Mouse (Mus musculus): ENCODE data around the gene Ctsa. TPM values are rescaled to one million over a fixed set of nuclear protein-coding genes. Genes with fewer than 3 reads are reported as not detected.

Ctsa gene
- polyA plus RNA-seq, 1 experiment from 2014 or later: 1,652 TPM

DNA sequence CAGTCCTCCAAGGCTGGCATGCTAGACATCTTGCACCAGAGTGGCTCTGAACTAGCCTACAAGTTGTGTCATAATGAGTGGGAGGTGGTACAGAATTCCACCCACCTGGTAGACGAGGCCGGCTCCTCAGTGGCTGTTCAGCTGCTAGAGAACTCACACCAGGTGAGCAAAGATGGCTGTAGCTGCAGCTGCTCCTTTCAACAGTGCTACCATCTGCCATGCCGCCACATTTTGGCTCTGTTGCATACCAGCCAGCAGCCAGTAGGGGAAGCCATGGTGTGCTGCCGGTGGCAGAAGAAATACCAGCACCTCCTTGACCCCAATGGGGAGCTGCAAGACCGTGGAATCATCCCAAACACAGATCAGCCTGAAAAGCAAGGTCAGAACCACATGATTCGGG lies 11.6 kb upstream of the Ctsa start:
- Histone ChIP-seq H3K4me3 (ENCODE audit: inconsistent target) (no peak overlapping the region), H3K79me2 (ENCODE audit: inconsistent target) (peaks cover 17% of the 10 kb centered on the region; the same call in 1 of the 2 replicates), H3K27ac (no peak overlapping the region), H3K36me3 (ENCODE audit: inconsistent target) (peaks cover 20% of the 10 kb centered on the region)
- WGBS (ENCODE audit: missing documents): 84% methylated on average over 6 of the region's 6 CpGs

DNA sequence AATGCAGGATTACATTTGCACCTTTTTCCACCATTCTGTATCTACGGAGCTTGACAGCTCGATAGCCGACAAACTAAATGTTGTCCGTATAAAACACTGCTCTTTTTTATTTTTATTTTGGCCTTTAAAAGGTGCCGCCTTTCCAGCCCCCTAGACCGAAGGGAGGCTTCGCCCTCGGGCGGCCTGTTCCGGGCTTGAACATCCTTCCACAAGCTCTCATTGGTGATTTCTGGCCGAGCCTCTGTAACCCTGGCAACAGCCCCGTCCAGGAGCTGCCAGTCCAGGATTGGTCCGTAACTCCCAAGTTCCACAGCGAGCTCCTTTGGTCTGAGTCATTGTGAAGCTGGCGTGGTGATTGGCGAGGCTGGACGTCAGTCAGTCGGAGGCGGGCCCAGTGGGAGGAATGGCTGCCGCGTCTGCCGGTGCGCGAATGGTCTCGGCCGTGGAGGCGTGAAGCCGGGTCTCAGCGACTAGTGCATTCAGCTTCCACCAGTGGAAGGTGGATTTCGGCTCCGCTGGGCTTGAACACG lies 10.0 kb upstream of the Ctsa start, which contains the start of gene Zswim1:
Gene Zswim1 (plus strand): TSS at position 51 of the 530 bp plus-strand sequence.
- H3K27ac ChIP-seq: peak within 1 kb of the TSS; percentile 49
- 1% methylated on average over 31 of the region's 32 CpGs for WGBS (ENCODE audit: missing documents)
- H3K4me3 ChIP-seq (ENCODE audit: inconsistent target): peak within 1 kb of the TSS; percentile 88
- H3K79me2 ChIP-seq (ENCODE audit: inconsistent target): peaks cover 17% of the 10 kb centered on the region; the same call in 1 of the 2 replicates
- peaks cover 36% of the 10 kb centered on the region for H3K36me3 ChIP-seq (ENCODE audit: inconsistent target)

DNA sequence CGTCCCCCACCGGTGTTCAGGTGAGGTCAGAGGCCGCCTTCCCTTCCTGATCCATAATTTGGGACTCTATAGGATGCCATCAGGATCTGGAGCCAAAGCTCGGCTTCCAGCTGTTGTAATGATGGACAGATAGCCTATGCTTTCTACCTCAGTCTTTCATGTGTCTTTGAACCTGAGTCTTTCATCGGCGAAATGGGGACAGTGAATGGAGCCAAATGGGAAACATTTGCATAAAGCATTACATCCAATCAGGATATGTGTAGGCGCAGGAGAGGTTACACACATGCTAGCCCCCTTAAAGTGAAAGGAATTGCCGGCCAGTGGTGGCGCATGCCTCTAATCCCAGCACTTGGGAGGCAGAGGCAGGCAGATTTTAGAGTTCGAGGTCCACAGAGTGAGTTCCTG lies 9.5 kb upstream of the Ctsa start:
- Histone ChIP-seq H3K36me3 (ENCODE audit: inconsistent target) (peaks cover 41% of the 10 kb centered on the region), H3K4me3 (ENCODE audit: inconsistent target) (peak overlapping the region; percentile 88), H3K27ac (peak overlapping the region; percentile 49), H3K79me2 (ENCODE audit: inconsistent target) (peaks cover 17% of the 10 kb centered on the region; the same call in 1 of the 2 replicates)
- WGBS (ENCODE audit: missing documents): 2% methylated on average over 10 of the region's 10 CpGs

DNA sequence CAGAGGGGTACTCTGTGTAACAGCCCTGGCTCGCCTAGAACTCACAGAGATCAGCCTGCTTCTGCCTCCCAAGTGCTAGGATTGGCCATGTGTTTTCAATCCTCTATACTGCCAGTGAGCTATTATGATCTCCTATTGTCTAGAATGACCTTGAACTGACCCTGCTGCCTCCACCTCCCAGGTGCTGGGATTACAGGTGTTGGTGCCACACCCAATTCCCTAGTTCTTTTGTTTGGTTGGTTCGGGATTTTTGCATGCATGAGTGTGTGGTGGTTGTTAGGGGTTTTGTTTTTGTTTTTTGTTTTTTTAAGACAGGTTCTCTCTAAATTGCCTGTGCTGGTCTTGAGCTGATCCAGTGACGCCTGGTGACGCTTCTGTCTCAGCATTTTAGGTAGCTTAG lies 8.7 kb upstream of the Ctsa start:
- peaks cover 17% of the 10 kb centered on the region; the same call in 1 of the 2 replicates for H3K79me2 ChIP-seq (ENCODE audit: inconsistent target)
- H3K36me3 ChIP-seq (ENCODE audit: inconsistent target): peaks cover 45% of the 10 kb centered on the region
- H3K4me3 ChIP-seq (ENCODE audit: inconsistent target): no peak overlapping the region; the same call in 1 of the 2 replicates
- no peak overlapping the region for H3K27ac ChIP-seq
- WGBS (ENCODE audit: missing documents): 97% methylated on average over 4 of the region's 4 CpGs

DNA sequence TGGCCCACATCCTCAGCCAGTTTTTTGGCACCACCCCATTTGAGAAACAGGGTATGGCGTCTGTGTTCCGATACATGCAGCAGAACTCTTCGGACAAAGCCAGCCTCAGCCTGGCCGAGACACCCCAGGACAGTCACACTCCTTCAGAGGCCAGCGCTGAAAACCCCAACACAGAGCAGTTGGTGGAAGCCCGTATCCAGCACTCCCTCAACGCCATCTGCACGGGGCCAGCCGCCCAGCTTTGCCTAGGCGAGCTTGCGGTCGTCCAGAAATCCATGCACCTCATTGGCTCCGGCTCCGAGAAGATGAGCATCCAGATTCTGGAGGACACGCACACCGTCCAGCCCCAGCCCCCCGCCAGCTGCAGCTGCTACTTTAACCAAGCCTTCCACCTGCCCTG lies 7.2 kb upstream of the Ctsa start:
- Histone ChIP-seq H3K27ac (no peak overlapping the region), H3K36me3 (ENCODE audit: inconsistent target) (peaks cover 37% of the 10 kb centered on the region), H3K4me3 (ENCODE audit: inconsistent target) (no peak overlapping the region), H3K79me2 (ENCODE audit: inconsistent target) (peaks cover 17% of the 10 kb centered on the region; the same call in 1 of the 2 replicates)
- 96% methylated on average over 17 of the region's 17 CpGs for WGBS (ENCODE audit: missing documents)

DNA sequence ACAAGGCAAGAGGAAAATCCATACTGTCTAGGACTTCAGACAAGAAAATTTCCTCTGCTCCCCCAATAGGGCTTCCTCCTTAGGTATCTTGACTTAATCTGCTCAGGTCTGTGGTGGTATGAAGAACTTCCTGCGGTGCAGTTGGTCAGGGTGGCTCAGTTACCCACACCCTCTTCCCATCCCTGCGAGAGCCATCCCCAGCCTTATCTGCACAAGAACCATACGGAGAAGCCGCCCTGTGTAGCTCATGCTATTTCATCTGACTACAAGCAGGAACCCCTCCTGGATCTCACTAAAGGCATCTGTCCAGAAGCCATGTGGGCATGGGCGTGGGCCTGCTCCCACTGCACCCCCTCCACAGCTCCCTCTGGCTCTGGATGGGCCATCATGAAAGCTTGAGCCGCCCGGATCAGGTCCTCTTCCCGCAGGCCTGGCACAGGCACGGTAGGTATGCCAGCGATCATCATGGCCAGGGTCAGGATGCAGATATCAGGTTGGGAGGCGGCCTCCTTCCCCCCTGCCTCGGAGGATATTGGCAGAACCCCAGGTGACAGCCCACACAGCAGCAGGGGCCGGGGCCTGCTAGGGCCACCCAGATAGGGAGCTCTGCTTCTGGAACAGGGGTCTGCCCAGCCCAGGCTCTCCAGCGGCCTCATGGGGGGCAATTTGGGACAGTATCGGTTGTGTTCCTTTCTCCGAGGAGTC lies 5.4 kb upstream of the Ctsa start:
- H3K36me3 ChIP-seq (ENCODE audit: inconsistent target): peaks cover 35% of the 10 kb centered on the region
- H3K4me3 ChIP-seq (ENCODE audit: inconsistent target): no peak overlapping the region
- H3K79me2 ChIP-seq (ENCODE audit: inconsistent target): peaks cover 23% of the 10 kb centered on the region; the same call in 1 of the 2 replicates
- 94% methylated on average over 16 of the region's 16 CpGs for WGBS (ENCODE audit: missing documents)
- H3K27ac ChIP-seq: no peak overlapping the region

DNA sequence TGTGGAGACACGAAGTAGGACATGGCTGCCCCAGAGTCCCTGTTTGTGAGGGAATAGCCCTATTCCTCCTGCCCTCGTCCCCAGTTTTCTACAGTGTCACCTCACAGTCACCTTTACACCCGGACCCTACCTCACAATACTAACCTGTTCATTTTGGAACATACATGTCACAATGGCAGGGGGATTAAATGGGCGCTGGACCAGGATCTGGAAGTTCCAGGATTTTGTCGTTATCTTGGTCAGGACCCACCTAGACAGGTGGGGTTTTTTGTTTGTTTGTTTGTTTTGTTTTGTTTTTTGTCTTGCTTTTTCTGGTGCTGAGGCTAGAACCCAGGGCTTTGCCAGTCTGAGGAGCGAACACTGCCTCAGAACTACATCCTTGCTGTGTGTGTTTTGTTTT lies 4.2 kb upstream of the Ctsa start, which contains the start of gene Spata25:
Gene Spata25 (minus strand): TSS at position 101 of the 400 bp plus-strand sequence.
- Histone ChIP-seq H3K36me3 (ENCODE audit: inconsistent target) (peaks cover 35% of the 10 kb centered on the region), H3K27ac (no peak within 1 kb of the TSS)
- 98% methylated on average over 6 of the region's 6 CpGs for WGBS (ENCODE audit: missing documents)

DNA sequence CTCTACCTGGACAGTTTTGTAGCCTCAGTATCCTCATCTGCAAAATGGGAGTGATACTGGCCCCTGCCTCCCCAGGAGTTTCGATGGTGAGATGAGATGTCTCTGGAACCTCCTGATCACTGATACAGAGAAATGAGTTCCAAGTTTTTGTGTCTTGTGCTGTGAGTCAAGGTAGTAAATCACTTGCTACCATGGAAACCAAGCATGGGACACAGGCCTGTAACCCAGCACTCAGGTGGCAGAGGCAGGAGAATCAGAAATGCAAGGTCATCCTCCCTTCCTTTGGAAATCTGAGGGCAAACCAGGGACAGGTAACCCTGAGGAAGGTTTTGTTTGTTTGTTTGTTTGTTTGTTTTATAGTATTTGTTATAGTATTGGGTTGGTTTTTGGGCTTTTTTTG lies 3.6 kb upstream of the Ctsa start:
- Histone ChIP-seq H3K36me3 (ENCODE audit: inconsistent target) (peaks cover 35% of the 10 kb centered on the region), H3K4me3 (ENCODE audit: inconsistent target) (no peak overlapping the region), H3K27ac (no peak overlapping the region), H3K79me2 (ENCODE audit: inconsistent target) (peaks cover 29% of the 10 kb centered on the region)
- 78% methylated on average over 1 of the region's 1 CpGs for WGBS (ENCODE audit: missing documents)

More for the DNA sequence above, 4.2 kb upstream of the Ctsa start, which contains the start of gene Spata25:
- H3K79me2 ChIP-seq (ENCODE audit: inconsistent target): peaks cover 28% of the 10 kb centered on the region; the same call in 1 of the 2 replicates
- no peak within 1 kb of the TSS for H3K4me3 ChIP-seq (ENCODE audit: inconsistent target)

DNA sequence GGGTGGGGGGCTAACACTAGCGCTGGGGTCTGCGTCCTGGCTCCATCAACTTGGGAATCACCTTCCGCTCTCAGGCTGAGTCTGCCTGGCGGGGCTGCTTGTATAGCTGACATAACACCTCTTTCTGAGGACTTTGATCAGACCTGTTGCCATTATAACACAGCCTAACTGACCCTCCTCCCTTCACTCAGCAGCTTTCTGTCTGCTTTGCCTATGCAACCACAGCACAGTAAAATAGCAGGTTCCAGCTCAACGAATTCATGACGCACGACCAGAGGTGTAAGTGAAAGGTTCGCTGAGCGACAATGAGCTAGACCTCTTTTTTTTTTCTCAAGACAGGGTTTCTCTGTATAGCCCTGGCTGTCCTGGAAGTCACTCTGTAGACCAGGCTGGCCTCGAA lies 1.6 kb upstream of the Ctsa start:
- WGBS (ENCODE audit: missing documents): 98% methylated on average over 6 of the region's 10 CpGs
- Histone ChIP-seq H3K27ac (no peak overlapping the region), H3K4me3 (ENCODE audit: inconsistent target) (no peak overlapping the region)

DNA sequence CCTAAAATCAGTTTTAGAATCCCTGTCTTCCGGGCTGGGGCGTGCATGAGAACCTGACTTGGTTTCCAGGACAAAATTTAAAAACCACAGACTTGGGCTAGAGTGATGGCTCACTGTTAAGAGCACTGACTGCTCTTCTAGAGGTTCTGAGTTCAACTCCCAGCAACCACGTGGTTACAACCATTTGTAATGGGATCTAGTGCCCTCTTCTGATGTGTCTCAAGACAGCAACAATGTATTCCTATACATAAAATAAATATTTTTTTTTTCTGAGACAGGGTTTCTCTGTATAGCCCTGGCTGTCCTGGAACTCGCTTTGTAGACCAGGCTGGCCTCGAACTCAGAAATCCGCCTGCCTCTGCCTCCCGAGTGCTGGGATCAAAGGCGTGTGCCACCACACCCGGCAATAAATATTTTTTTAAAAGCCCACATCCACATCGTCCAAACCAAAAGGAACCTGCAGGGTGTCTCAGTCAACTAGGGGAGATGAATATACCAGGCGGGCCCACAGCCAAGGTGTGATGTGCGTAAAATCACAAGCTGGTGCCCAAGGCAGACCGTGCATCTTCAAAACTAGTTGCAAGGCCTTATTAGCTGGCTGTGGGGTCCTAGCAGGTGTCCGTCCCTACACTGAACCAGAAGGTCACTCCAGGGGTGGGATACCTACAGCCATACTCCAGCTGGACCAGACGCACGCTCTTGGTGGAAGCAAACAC lies 483 bp upstream of the Ctsa start:
- Histone ChIP-seq H3K36me3 (ENCODE audit: inconsistent target) (peaks cover 25% of the 10 kb centered on the region), H3K79me2 (ENCODE audit: inconsistent target) (peaks cover 49% of the 10 kb centered on the region), H3K4me3 (ENCODE audit: inconsistent target) (peak overlapping the region; percentile 99), H3K27ac (peak overlapping the region; percentile 97)
- WGBS (ENCODE audit: missing documents): 56% methylated on average over 9 of the region's 16 CpGs

More for the DNA sequence above, 1.6 kb upstream of the Ctsa start:
- Histone ChIP-seq H3K79me2 (ENCODE audit: inconsistent target) (peaks cover 38% of the 10 kb centered on the region), H3K36me3 (ENCODE audit: inconsistent target) (peaks cover 25% of the 10 kb centered on the region)

DNA sequence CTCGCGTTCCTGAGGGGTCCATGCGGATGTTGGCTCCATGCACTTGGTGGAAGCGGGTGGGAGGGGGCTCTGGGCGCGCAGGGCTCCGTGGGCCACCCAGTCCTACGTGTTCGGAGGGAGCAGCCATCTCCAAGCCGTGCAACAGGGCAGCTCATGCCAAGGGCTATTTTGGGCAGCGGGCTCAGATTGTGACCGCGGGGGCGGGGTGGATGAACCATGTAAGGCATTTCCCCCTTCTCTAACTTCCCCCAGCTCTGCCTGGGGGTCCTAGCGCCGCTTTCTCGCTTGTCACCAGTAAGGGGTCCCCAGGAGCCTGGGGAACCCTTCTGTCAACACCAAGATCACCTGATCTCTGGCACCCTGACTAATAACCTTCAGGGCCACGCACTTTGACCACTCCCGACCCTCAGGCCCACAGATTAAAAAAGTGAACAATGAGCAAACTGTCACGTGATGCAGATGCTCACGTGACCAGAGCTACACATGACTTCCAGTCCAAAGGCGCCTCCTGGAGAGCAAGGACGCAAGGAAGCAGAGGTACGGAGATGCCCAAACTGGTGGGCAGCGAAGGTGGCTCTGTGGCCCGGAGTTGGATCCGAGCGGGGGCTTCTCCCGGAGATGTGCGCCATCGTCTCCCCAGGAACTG lies 764 bp downstream of the Ctsa start, which contains the start of gene Neurl2:
Gene Neurl2 (minus strand): TSS at position 143 of the 646 bp plus-strand sequence.
- H3K4me3 ChIP-seq (ENCODE audit: inconsistent target): peak within 1 kb of the TSS; percentile 99
- H3K79me2 ChIP-seq (ENCODE audit: inconsistent target): peaks cover 55% of the 10 kb centered on the region
- H3K36me3 ChIP-seq (ENCODE audit: inconsistent target): peaks cover 25% of the 10 kb centered on the region
- under 1% methylated on average over 31 of the region's 31 CpGs for WGBS (ENCODE audit: missing documents)
- peak within 1 kb of the TSS; percentile 97 for H3K27ac ChIP-seq

DNA sequence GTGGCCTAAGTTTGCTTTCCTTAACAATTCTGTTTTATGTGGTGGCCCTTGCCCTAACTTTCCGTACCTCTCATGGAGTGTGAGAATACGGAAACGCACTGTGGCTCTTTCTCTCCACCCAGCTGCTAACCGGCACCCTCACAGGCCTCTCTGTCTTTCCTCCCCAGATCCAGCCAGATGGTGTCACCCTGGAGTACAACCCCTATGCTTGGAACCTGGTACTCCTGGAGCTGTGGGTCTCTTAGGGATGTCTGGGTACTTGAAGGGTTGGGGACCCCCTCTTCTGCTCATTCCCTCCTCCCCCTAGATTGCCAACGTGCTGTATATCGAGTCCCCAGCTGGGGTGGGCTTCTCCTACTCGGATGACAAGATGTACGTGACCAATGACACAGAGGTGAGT lies 1.9 kb downstream of the Ctsa start:
- peak overlapping the region; percentile 99 for H3K4me3 ChIP-seq (ENCODE audit: inconsistent target)
- peaks cover 35% of the 10 kb centered on the region for H3K36me3 ChIP-seq (ENCODE audit: inconsistent target)
- 46% methylated on average over 8 of the region's 8 CpGs for WGBS (ENCODE audit: missing documents)
- H3K27ac ChIP-seq: peak overlapping the region; percentile 97
- peaks cover 55% of the 10 kb centered on the region for H3K79me2 ChIP-seq (ENCODE audit: inconsistent target)

DNA sequence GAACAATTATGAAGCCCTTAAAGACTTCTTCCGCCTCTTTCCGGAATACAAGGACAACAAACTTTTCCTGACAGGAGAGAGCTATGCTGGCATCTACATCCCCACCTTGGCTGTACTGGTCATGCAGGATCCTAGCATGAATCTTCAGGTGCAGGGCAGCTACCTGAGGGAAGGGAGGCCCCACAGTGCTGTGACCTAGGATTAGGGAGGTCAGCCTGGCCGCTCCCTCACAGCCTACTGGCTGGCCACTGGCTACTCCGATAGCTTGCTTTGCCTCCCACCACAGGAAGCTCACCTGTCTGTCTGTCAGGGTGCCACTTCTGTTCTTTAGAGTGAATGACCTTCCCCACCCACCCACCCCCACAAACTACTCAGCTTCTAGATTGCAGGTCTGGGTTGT lies 2.5 kb downstream of the Ctsa start:
- H3K79me2 ChIP-seq (ENCODE audit: inconsistent target): peaks cover 55% of the 10 kb centered on the region
- peak overlapping the region; percentile 99 for H3K4me3 ChIP-seq (ENCODE audit: inconsistent target)
- H3K36me3 ChIP-seq (ENCODE audit: inconsistent target): peaks cover 41% of the 10 kb centered on the region
- 97% methylated on average over 4 of the region's 4 CpGs for WGBS (ENCODE audit: missing documents)
- H3K27ac ChIP-seq: peak overlapping the region; percentile 97

DNA sequence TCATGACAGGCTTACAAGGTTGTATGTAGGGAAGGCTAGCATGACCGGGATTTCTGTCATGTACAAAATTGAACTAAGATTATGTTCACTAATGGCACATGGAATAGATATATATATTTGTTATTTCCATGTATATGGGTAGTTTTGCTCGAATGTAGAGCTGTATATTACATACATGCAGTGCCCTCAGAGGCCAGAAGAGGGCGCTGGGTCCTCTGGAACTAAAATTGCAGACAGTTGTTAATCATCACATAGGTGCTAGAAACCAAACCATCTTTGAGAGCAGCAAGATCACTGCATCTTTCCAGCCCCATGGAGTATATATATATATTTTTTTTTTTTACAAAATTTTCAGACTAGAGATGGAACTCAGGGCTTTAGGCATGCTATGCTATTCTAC lies 13.1 kb downstream of the Ctsa start:
- Histone ChIP-seq H3K27ac (no peak overlapping the region), H3K79me2 (ENCODE audit: inconsistent target) (no peaks in the 10 kb centered on the region), H3K36me3 (ENCODE audit: inconsistent target) (peaks cover 88% of the 10 kb centered on the region), H3K4me3 (ENCODE audit: inconsistent target) (no peak overlapping the region)
- WGBS (ENCODE audit: missing documents): 60% methylated on average over 3 of the region's 3 CpGs
